Mouse (Mus musculus): ENCODE data around the gene Wdr76. TPM values are rescaled to one million over a fixed set of nuclear protein-coding genes. Genes with fewer than 3 reads are reported as not detected.
"Not testable (repeated sequence)": the region's sequence is repeated elsewhere in the genome, so short reads cannot be mapped to it uniquely, and the experiment has no call there.

Gene Wdr76
- polyA plus RNA-seq, 2 experiments: 6.7 to 12.3 TPM

DNA sequence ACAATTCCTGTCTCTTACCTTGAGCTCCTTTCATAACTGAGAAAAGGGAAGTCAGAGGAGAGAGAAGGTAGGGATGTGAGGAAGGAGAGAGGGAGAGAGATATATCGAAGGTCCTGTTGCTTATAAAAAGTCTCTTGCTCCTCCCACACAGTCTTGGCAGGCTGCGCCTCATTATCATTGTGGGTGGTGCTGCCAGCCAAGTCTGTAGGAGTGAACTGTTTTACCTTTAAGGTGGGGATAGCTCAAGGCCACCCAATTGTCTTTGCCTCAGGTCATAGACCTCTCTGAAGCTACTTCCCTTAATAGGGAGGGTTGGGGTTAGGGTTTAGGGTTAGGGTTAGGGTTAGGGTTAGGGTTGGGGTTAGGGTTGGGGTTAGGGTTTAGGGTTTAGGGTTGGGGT, 15.5 kb downstream of the Wdr76 start:
- no peak overlapping the region for H3K27ac ChIP-seq (replicated peaks; ENCODE audit: low read depth, low read length)
- no peak overlapping the region for H3K4me2 ChIP-seq (replicated peaks; ENCODE audit: low read depth, low read length, severe bottlenecking)
- no peak overlapping the region for H3K4me3 ChIP-seq (replicated peaks; ENCODE audit: low read length)
- H3K4me1 ChIP-seq (ENCODE audit: control insufficient read depth, insufficient read depth, low read length): no peaks in the 10 kb centered on the region
- TF ChIP-seq POLR2A (IDR thresholded peaks at IDR 0.05; ENCODE audit: borderline replicate concordance, extremely low read depth, insufficient read depth, insufficient read length): no peak
- no peaks in the 10 kb centered on the region for H3K27me3 ChIP-seq (ENCODE audit: control insufficient read depth, insufficient read depth, low read length)
- ATAC-seq (ENCODE audit: low FRiP score, low read depth) (no peak), DNase-seq (ENCODE audit: low spot score) (no peak)
- no peak overlapping the region for H3K9ac ChIP-seq (ENCODE audit: low read depth, low read length, severe bottlenecking)
- H3K36me3 ChIP-seq (ENCODE audit: control insufficient read depth, insufficient read depth, low read length): peaks cover 41% of the 10 kb centered on the region
- no peaks in the 10 kb centered on the region for H3K9me3 ChIP-seq (ENCODE audit: control insufficient read depth, low read length)
- WGBS: 89% methylated on average over 2 of the region's 2 CpGs

DNA sequence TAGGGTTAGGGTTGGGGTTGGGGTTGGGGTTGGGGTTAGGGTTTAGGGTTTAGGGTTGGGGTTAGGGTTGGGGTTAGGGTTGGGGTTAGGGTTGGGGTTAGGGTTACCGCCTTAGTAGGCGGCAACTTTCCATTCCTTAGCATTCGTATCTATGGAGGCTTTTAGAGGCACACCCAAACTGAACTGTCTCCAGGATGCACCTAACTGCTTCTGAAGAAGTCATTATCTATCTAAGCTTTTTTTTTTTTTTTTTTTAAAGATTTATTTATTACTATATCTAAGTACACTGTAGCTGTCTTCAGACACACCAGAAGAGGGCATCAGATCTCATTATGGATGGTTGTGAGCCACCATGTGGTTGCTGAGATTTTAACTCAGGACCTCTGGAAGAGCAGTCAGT, 16.3 kb downstream of the Wdr76 start:
- not testable (repeated sequence) for H3K9ac ChIP-seq (ENCODE audit: low read depth, low read length, severe bottlenecking); H3K27me3 ChIP-seq (ENCODE audit: control insufficient read depth, insufficient read depth, low read length); H3K9me3 ChIP-seq (ENCODE audit: control insufficient read depth, low read length); H3K4me3 ChIP-seq (replicated peaks; ENCODE audit: low read length); ATAC-seq (ENCODE audit: low FRiP score, low read depth); H3K27ac ChIP-seq (replicated peaks; ENCODE audit: low read depth, low read length); H3K4me1 ChIP-seq (ENCODE audit: control insufficient read depth, insufficient read depth, low read length); DNase-seq (ENCODE audit: low spot score); H3K4me2 ChIP-seq (replicated peaks; ENCODE audit: low read depth, low read length, severe bottlenecking)
- H3K36me3 ChIP-seq (ENCODE audit: control insufficient read depth, insufficient read depth, low read length): peaks cover 41% of the 10 kb centered on the region
- WGBS: 100% methylated on average over 3 of the region's 3 CpGs

DNA sequence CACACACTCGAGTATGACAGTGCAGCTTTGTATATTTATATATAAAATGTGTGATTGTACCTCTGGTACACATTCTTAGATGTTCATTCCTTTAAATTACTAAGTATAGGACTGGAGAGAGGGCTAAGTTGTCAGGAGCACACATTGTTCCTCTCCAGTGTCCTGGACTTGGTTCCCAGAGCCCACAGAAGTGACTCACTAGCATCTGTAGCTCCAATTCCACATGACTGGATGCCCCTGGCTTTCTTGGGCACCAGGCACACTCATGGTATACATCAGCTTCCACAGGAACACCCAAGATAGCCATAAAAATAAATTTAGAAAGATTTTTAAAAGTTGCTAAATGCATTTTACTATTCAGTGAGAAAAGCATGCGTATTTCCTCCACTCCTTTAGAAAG, 18.5 kb downstream of the Wdr76 start:
- H3K4me1 ChIP-seq (ENCODE audit: control insufficient read depth, insufficient read depth, low read length): no peaks in the 10 kb centered on the region
- DNase-seq (ENCODE audit: low spot score): no peak
- TF ChIP-seq POLR2A (IDR thresholded peaks at IDR 0.05; ENCODE audit: borderline replicate concordance, extremely low read depth, insufficient read depth, insufficient read length): no peak
- ATAC-seq (ENCODE audit: low FRiP score, low read depth): no peak
- no peaks in the 10 kb centered on the region for H3K9me3 ChIP-seq (ENCODE audit: control insufficient read depth, low read length)
- no peaks in the 10 kb centered on the region for H3K27me3 ChIP-seq (ENCODE audit: control insufficient read depth, insufficient read depth, low read length)
- no peak overlapping the region for H3K4me3 ChIP-seq (replicated peaks; ENCODE audit: low read length)
- 89% methylated on average over 2 of the region's 2 CpGs for WGBS
- no peak overlapping the region for H3K9ac ChIP-seq (ENCODE audit: low read depth, low read length, severe bottlenecking)
- H3K36me3 ChIP-seq (ENCODE audit: control insufficient read depth, insufficient read depth, low read length): peaks cover 33% of the 10 kb centered on the region
- no peak overlapping the region for H3K4me2 ChIP-seq (replicated peaks; ENCODE audit: low read depth, low read length, severe bottlenecking)
- H3K27ac ChIP-seq (replicated peaks; ENCODE audit: low read depth, low read length): no peak overlapping the region

DNA sequence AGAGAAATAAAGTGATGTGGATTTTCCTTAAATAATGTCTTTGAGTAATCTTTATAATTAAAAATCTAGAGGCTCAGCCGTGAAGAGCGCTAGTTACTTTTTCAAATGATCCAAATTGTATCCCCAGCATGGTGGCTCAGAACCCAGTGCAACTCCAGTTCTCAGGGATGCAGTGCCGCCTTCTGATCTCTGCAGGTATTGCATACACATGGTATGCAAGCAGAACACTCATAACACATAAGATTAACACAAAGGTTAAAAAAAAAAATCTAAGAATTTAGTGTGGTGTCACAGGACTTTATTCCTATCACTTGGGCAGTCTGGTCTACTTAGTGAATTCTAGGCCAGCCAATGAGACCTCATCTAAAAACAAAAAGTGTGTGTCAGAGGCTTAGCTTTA, 38.3 kb downstream of the Wdr76 start:
- no peaks in the 10 kb centered on the region for H3K27me3 ChIP-seq (ENCODE audit: control insufficient read depth, insufficient read depth, low read length)
- TF ChIP-seq POLR2A (IDR thresholded peaks at IDR 0.05; ENCODE audit: borderline replicate concordance, extremely low read depth, insufficient read depth, insufficient read length): no peak
- H3K4me2 ChIP-seq (replicated peaks; ENCODE audit: low read depth, low read length, severe bottlenecking): no peak overlapping the region
- peaks cover 48% of the 10 kb centered on the region for H3K36me3 ChIP-seq (ENCODE audit: control insufficient read depth, insufficient read depth, low read length)
- no peak overlapping the region for H3K27ac ChIP-seq (replicated peaks; ENCODE audit: low read depth, low read length)
- no peak overlapping the region for H3K4me3 ChIP-seq (replicated peaks; ENCODE audit: low read length)
- DNase-seq (ENCODE audit: low spot score): no peak
- WGBS: 89% methylated on average over 3 of the region's 3 CpGs
- no peaks in the 10 kb centered on the region for H3K9me3 ChIP-seq (ENCODE audit: control insufficient read depth, low read length)
- H3K9ac ChIP-seq (ENCODE audit: low read depth, low read length, severe bottlenecking): no peak overlapping the region
- H3K4me1 ChIP-seq (ENCODE audit: control insufficient read depth, insufficient read depth, low read length): no peaks in the 10 kb centered on the region
- ATAC-seq (ENCODE audit: low FRiP score, low read depth): no peak

DNA sequence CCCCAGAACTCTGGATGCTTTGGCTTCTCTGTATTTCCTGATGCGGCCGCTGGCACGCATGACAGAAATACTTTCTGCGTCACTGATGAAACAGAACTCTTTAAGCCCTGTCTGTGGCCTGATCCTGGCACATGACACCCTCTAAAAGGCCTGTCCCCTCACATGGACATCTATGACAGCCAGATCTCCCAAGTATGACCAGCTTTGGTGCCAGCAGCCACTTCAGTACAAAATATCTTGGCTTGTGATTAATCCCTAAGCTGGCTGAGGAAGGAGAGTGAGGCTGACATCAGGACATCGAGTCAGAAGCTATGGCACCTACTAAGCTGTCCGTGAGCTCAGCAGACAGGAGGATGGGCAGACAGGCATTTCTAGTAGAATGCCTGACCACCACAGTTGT, 43.1 kb downstream of the Wdr76 start:
- Histone ChIP-seq H3K27me3 (ENCODE audit: control insufficient read depth, insufficient read depth, low read length) (no peaks in the 10 kb centered on the region), H3K4me1 (ENCODE audit: control insufficient read depth, insufficient read depth, low read length) (no peaks in the 10 kb centered on the region)
- ATAC-seq (ENCODE audit: low FRiP score, low read depth): no peak

DNA sequence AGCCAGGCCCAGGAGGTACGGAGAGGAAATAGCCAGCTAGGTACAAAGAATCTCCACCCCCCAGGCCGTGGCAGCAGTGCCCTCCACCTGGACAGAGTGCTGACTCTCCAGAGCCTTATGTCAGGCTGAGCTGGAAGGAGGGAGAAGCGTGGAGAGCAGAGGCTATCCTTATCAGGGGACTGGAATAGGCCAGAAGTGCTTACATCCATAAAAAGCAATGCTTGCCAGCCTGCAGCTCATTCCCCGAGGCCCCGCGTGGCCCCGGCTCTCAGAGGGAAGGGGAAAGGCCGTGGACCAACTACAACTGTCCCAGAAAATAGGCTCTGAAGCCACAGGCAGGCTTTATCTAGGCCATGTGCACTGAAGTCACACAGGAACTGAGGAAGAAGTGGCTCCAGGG, 44.7 kb downstream of the Wdr76 start:
- H3K9ac ChIP-seq (ENCODE audit: low read depth, low read length, severe bottlenecking): no peak overlapping the region
- no peak overlapping the region for H3K4me2 ChIP-seq (replicated peaks; ENCODE audit: low read depth, low read length, severe bottlenecking)
- peaks cover 18% of the 10 kb centered on the region for H3K36me3 ChIP-seq (ENCODE audit: control insufficient read depth, insufficient read depth, low read length)
- no peak overlapping the region for H3K4me3 ChIP-seq (replicated peaks; ENCODE audit: low read length)
- no peaks in the 10 kb centered on the region for H3K9me3 ChIP-seq (ENCODE audit: control insufficient read depth, low read length)
- no peak for TF ChIP-seq POLR2A (IDR thresholded peaks at IDR 0.05; ENCODE audit: borderline replicate concordance, extremely low read depth, insufficient read depth, insufficient read length)
- H3K27me3 ChIP-seq (ENCODE audit: control insufficient read depth, insufficient read depth, low read length): no peaks in the 10 kb centered on the region
- ATAC-seq (ENCODE audit: low FRiP score, low read depth) (no peak), DNase-seq (ENCODE audit: low spot score) (no peak)
- H3K27ac ChIP-seq (replicated peaks; ENCODE audit: low read depth, low read length): no peak overlapping the region
- WGBS: 70% methylated on average over 5 of the region's 8 CpGs
- H3K4me1 ChIP-seq (ENCODE audit: control insufficient read depth, insufficient read depth, low read length): no peaks in the 10 kb centered on the region; the same call in 1 of the 2 replicates

More for the DNA sequence above, 43.1 kb downstream of the Wdr76 start:
- DNase-seq (ENCODE audit: low spot score): no peak
- TF ChIP-seq POLR2A (IDR thresholded peaks at IDR 0.05; ENCODE audit: borderline replicate concordance, extremely low read depth, insufficient read depth, insufficient read length): no peak
- Histone ChIP-seq H3K36me3 (ENCODE audit: control insufficient read depth, insufficient read depth, low read length) (peaks cover 21% of the 10 kb centered on the region), H3K27ac (replicated peaks; ENCODE audit: low read depth, low read length) (no peak overlapping the region), H3K4me3 (replicated peaks; ENCODE audit: low read length) (no peak overlapping the region), H3K4me2 (replicated peaks; ENCODE audit: low read depth, low read length, severe bottlenecking) (no peak overlapping the region), H3K9ac (ENCODE audit: low read depth, low read length, severe bottlenecking) (no peak overlapping the region; the same call in 1 of the 2 replicates), H3K9me3 (ENCODE audit: control insufficient read depth, low read length) (no peaks in the 10 kb centered on the region)
- whole genome bisulfite sequencing: 91% methylated on average over 6 of the region's 6 CpGs

All from limb, embryonic 14.5 days (tissue).